Mouse (Mus musculus) lung, postnatal 0 days (tissue): ENCODE measurements around the gene Gimap7.

Experiments used
- CTCF ChIP-seq: IDR thresholded peaks from 2 replicates; pipeline ENCODE4 v1.5.1; 2016; ENCODE audit warnings: antibody characterized with exemption, mild to moderate bottlenecking
- EP300 ChIP-seq: IDR thresholded peaks from 2 replicates; pipeline ENCODE4 v1.6.1; 2016; ENCODE audit warnings: antibody characterized with exemption, mild to moderate bottlenecking, control low read depth

DNA sequence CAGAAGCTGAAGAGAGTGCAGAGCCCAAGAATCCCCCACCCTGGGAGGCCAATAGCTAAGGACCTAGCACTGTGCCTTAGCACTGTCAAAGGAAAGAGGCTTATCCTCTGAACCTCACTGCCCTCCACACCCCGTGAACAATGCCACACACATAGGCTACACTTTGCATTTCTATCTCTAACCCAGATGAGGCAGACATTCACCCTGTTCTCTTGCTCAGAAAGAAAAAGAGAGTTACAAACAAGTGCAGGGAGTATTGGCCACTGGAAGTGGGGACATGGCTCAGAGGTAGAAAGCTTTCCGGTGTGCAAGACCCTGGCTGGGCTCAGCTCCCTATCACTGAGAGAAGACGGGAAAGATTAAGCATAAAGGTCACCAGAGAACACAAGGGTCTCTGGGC lies 12.3 kb upstream of the Gimap7 start:
- TF ChIP-seq CTCF (no peak), EP300 (no peak)
